Mouse (Mus musculus) MEL (cell line): ENCODE measurements around the gene Plxnb1.

ENCODE experiments used
- CTCF ChIP-seq, 3 experiments: IDR thresholded peaks in 2 of 3; conservative IDR thresholded peaks in 1 of 3; 2 replicates each; pipeline ENCODE4 v1.5.1; 2011 to 2012; ENCODE audit warnings: low read length in 3 of 3, low read depth in 2 of 3, mild to moderate bottlenecking in 2 of 3, improper control_type of control experiment in 1 of 3, inconsistent platforms in 1 of 3, mixed read lengths in 1 of 3, moderate library complexity in 1 of 3; ENCODE audit not compliant: control insufficient read depth in 1 of 3, insufficient read depth in 1 of 3, poor library complexity in 1 of 3, severe bottlenecking in 1 of 3
- E2F4 ChIP-seq: IDR thresholded peaks from 2 replicates; pipeline ENCODE4 v1.6.1; 2011; ENCODE audit warnings: low read depth, low read length, improper control_type of control experiment, borderline replicate concordance
- MAFK ChIP-seq: IDR thresholded peaks from 2 replicates; pipeline ENCODE4 v1.6.1; 2011; ENCODE audit warnings: low read depth, mild to moderate bottlenecking, low read length, improper control_type of control experiment, borderline replicate concordance
- MAX ChIP-seq: IDR thresholded peaks from 2 replicates; pipeline ENCODE4 v1.6.1; 2011; ENCODE audit warnings: low read length, improper control_type of control experiment
- NELFE ChIP-seq: IDR thresholded peaks from 2 replicates; pipeline ENCODE4 v1.6.1; 2011; ENCODE audit warnings: low read depth, low read length, improper control_type of control experiment
- RAD21 ChIP-seq: IDR thresholded peaks from 2 replicates; pipeline ENCODE4 v1.6.1; 2011; ENCODE audit warnings: mild to moderate bottlenecking, low read depth, low read length, improper control_type of control experiment
- TAL1 ChIP-seq: IDR thresholded peaks from 2 replicates; pipeline ENCODE4 v1.6.1; 2012; ENCODE audit warnings: mild to moderate bottlenecking, inconsistent platforms, low read length, moderate library complexity, mixed read lengths
- ZMIZ1 ChIP-seq: IDR thresholded peaks from 2 replicates; pipeline ENCODE4 v1.6.1; 2012; ENCODE audit warnings: low read depth, mild to moderate bottlenecking, inconsistent platforms, low read length, improper control_type of control experiment, moderate library complexity

- TF ChIP-seq CTCF (IDR thresholded peaks at IDR 0.05 in 2 of 3, conservative IDR thresholded peaks at IDR 0.05 in 1 of 3; ENCODE audit: control insufficient read depth in 1 of 3, insufficient read depth in 1 of 3, low read depth in 2 of 3, low read length in 3 of 3, poor library complexity in 1 of 3, severe bottlenecking in 1 of 3) (no peak), TAL1 (no peak), MAX (no peak), E2F4 (no peak), RAD21 (no peak), MAFK (no peak), NELFE (no peak), ZMIZ1 (no peak)
Measured at GRCm38 (mm10) chr9:109125481-109125880, 30.3 kb downstream of the Plxnb1 start.
